Mouse (Mus musculus): ENCODE data around the gene Nrxn3. TPM values are rescaled to one million over a fixed set of nuclear protein-coding genes. Genes with fewer than 3 reads are reported as not detected.

Nrxn3 gene
- polyA plus RNA-seq, 1 experiment from 2014 or later, result 102 TPM

- no peak overlapping the region for H3K27ac ChIP-seq (replicated peaks; ENCODE audit: low read depth, low read length)
- no peak for ATAC-seq (ENCODE audit: low FRiP score, low TSS enrichment)
- no peak overlapping the region for H3K4me2 ChIP-seq (ENCODE audit: low read length)
- no peaks in the 10 kb centered on the region for H3K27me3 ChIP-seq (ENCODE audit: control insufficient read depth, insufficient read depth, low read length)
- DNase-seq, result no peak
- no peak overlapping the region for H3K9ac ChIP-seq (replicated peaks; ENCODE audit: low read length)
- no peak overlapping the region for H3K4me3 ChIP-seq (replicated peaks; ENCODE audit: low read depth, low read length)
- WGBS, result 78% methylated on average over 1 of the region's 1 CpGs
- H3K4me1 ChIP-seq (ENCODE audit: control insufficient read depth, insufficient read depth, low read length), result no peaks in the 10 kb centered on the region
- H3K36me3 ChIP-seq (ENCODE audit: control insufficient read depth, insufficient read depth, low read length), result no peaks in the 10 kb centered on the region
- H3K9me3 ChIP-seq (ENCODE audit: control insufficient read depth, low read length), result no peaks in the 10 kb centered on the region
Observed at GRCm38 (mm10) chr12:90302671-90303070, 1580.0 kb downstream of the Nrxn3 start.

DNA sequence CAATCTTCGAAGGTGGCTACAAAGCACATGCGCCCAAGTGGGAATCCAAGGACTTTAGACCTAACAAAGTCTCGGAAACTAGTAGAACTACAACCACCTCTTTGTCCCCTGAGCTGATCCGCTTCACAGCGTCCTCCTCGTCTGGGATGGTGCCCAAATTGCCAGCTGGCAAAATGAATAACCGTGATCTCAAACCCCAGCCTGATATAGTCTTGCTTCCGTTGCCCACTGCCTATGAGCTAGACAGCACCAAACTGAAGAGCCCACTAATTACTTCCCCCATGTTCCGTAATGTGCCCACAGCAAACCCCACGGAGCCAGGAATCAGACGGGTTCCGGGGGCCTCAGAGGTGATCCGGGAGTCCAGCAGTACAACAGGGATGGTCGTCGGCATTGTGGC lies 1609.1 kb downstream of the Nrxn3 start:
- H3K4me2 ChIP-seq (ENCODE audit: low read length), result no peak overlapping the region
- no peaks in the 10 kb centered on the region for H3K9me3 ChIP-seq (ENCODE audit: control insufficient read depth, low read length)
- no peaks in the 10 kb centered on the region for H3K27me3 ChIP-seq (ENCODE audit: control insufficient read depth, insufficient read depth, low read length)
- no peak overlapping the region for H3K9ac ChIP-seq (replicated peaks; ENCODE audit: low read length)
- H3K36me3 ChIP-seq (ENCODE audit: control insufficient read depth, insufficient read depth, low read length), result no peaks in the 10 kb centered on the region
- DNase-seq (no peak), ATAC-seq (ENCODE audit: low FRiP score, low TSS enrichment) (no peak)
- no peak overlapping the region for H3K4me3 ChIP-seq (replicated peaks; ENCODE audit: low read depth, low read length)
- no peak overlapping the region for H3K27ac ChIP-seq (replicated peaks; ENCODE audit: low read depth, low read length)
- H3K4me1 ChIP-seq (ENCODE audit: control insufficient read depth, insufficient read depth, low read length), result no peaks in the 10 kb centered on the region
- 95% methylated on average over 15 of the region's 15 CpGs for WGBS

GRCm38 (mm10) chr12:90332459-90332858 lies 1609.8 kb downstream of the Nrxn3 start:
- no peaks in the 10 kb centered on the region for H3K36me3 ChIP-seq (ENCODE audit: control insufficient read depth, insufficient read depth, low read length)
- 94% methylated on average over 3 of the region's 3 CpGs for WGBS
- H3K4me1 ChIP-seq (ENCODE audit: control insufficient read depth, insufficient read depth, low read length), result no peaks in the 10 kb centered on the region
- no peaks in the 10 kb centered on the region for H3K9me3 ChIP-seq (ENCODE audit: control insufficient read depth, low read length)
- no peak overlapping the region for H3K9ac ChIP-seq (replicated peaks; ENCODE audit: low read length)
- DNase-seq (no peak), ATAC-seq (ENCODE audit: low FRiP score, low TSS enrichment) (no peak)
- H3K4me2 ChIP-seq (ENCODE audit: low read length), result no peak overlapping the region
- H3K27ac ChIP-seq (replicated peaks; ENCODE audit: low read depth, low read length), result no peak overlapping the region
- no peaks in the 10 kb centered on the region for H3K27me3 ChIP-seq (ENCODE audit: control insufficient read depth, insufficient read depth, low read length)
- H3K4me3 ChIP-seq (replicated peaks; ENCODE audit: low read depth, low read length), result no peak overlapping the region

DNA sequence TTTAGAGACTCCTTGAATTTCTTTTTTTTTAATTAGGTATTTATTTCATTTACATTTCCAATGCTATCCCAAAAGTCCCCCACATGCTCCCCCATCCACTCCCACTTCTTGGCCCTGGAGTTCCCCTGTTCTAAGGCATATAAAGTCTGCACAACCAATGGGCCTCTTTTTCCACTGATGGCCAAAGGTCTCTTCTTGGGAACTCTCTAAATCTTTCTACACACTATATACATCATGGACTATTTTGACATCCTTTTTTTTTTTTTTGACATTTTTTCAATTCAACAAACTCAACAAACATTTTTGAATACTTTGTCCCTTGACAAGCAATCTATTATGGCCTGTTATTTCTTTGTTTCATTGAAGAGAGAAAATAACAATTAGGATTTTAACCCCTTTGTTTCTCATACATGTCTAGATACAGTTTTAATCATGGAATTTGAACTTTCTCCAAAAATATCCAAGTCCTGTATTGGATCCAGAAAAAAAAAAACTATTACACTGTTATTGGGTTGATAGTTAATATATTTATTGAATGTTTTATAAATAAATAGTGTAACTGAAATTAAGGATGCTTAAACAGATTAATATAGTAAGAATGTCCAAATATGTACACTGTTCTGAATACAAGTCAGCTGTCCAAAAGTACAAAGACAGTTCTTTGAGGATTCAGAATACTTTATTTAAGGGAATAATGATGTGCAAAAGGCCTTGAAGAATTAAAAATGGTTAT lies 1615.0 kb downstream of the Nrxn3 start:
- H3K9ac ChIP-seq (replicated peaks; ENCODE audit: low read length), result no peak overlapping the region
- no peaks in the 10 kb centered on the region for H3K9me3 ChIP-seq (ENCODE audit: control insufficient read depth, low read length)
- H3K4me3 ChIP-seq (replicated peaks; ENCODE audit: low read depth, low read length), result no peak overlapping the region
- no peaks in the 10 kb centered on the region for H3K36me3 ChIP-seq (ENCODE audit: control insufficient read depth, insufficient read depth, low read length)
- no peak overlapping the region for H3K4me2 ChIP-seq (ENCODE audit: low read length)
- no peaks in the 10 kb centered on the region for H3K27me3 ChIP-seq (ENCODE audit: control insufficient read depth, insufficient read depth, low read length)
- DNase-seq (no peak), ATAC-seq (ENCODE audit: low FRiP score, low TSS enrichment) (no peak)
- no peak overlapping the region for H3K27ac ChIP-seq (replicated peaks; ENCODE audit: low read depth, low read length)
- H3K4me1 ChIP-seq (ENCODE audit: control insufficient read depth, insufficient read depth, low read length), result no peaks in the 10 kb centered on the region

DNA sequence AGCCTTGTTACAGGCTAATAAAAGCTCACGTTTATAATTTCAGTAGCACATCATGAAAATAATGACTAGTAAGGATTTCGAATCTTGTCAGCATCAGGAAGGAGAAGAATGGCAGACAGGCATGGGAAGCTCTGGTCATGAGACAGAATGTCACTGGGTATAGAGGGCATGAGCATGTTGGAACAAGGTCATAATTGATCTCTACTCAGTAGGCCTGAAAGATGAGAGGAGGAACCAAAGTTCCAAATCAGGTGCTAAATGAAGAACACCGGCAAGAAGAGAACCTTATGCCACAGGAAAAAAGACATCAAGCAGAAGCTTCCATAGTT lies 1615.5 kb downstream of the Nrxn3 start:
- no peak overlapping the region for H3K27ac ChIP-seq (replicated peaks; ENCODE audit: low read depth, low read length)
- 90% methylated on average over 3 of the region's 3 CpGs for WGBS
- no peaks in the 10 kb centered on the region for H3K36me3 ChIP-seq (ENCODE audit: control insufficient read depth, insufficient read depth, low read length)
- ATAC-seq (ENCODE audit: low FRiP score, low TSS enrichment) (no peak), DNase-seq (no peak)
- H3K4me3 ChIP-seq (replicated peaks; ENCODE audit: low read depth, low read length), result no peak overlapping the region
- H3K4me1 ChIP-seq (ENCODE audit: control insufficient read depth, insufficient read depth, low read length), result no peaks in the 10 kb centered on the region
- H3K9me3 ChIP-seq (ENCODE audit: control insufficient read depth, low read length), result no peaks in the 10 kb centered on the region
- no peak overlapping the region for H3K4me2 ChIP-seq (ENCODE audit: low read length)
- no peak overlapping the region for H3K9ac ChIP-seq (replicated peaks; ENCODE audit: low read length)
- no peaks in the 10 kb centered on the region for H3K27me3 ChIP-seq (ENCODE audit: control insufficient read depth, insufficient read depth, low read length)

Small RNA genes lying within 50 kb of the gene (microRNA-seq; reads per million reads assigned to microRNA genes)
- gene Gm23989 (not detected), gene Gm27313 (not detected)

Data from midbrain, embryonic 14.5 days (tissue).